Mouse (Mus musculus) kidney, adult 2 months (tissue): Measurements from ENCODE around the gene Sp2. TPM values are rescaled to one million over a fixed set of nuclear protein-coding genes. Genes with fewer than 3 reads are reported as not detected.
A peak's percentile ranks its signal among the peaks of the same experiment; 100 is the strongest.

Source experiments
- DNase-seq: peaks from one replicate; pipeline ENCODE4 v3.0.0; 2021
- H3K27ac ChIP-seq: fragments of 200-500 bp; 2 replicates; pipeline ENCODE4 v1.5.1; 2012; ENCODE audit warnings: low read depth, low read length, control low read depth, inconsistent platforms; ENCODE audit not compliant: insufficient read depth
- H3K27me3 ChIP-seq: fragments of 200-500 bp; replicated peaks from 2 replicates; pipeline ENCODE4 v1.6.1; 2012; ENCODE audit warnings: mild to moderate bottlenecking, moderate library complexity, low read length, inconsistent platforms; ENCODE audit not compliant: control insufficient read depth, insufficient read depth
- H3K36me3 ChIP-seq: fragments of 200-500 bp; 2 replicates; pipeline ENCODE4 v1.6.1; 2012; ENCODE audit warnings: mild to moderate bottlenecking, moderate library complexity, low read length, inconsistent platforms; ENCODE audit not compliant: control insufficient read depth, insufficient read depth
- H3K4me1 ChIP-seq: fragments of 200-500 bp; 2 replicates; pipeline ENCODE4 v1.6.1; 2011; ENCODE audit warnings: low read length; ENCODE audit not compliant: control insufficient read depth, insufficient read depth
- H3K4me3 ChIP-seq: fragments of 200-500 bp; 2 replicates; pipeline ENCODE4 v1.5.1; 2011; ENCODE audit warnings: mild to moderate bottlenecking, low read depth, low read length, control low read depth; ENCODE audit not compliant: insufficient read depth
- CTCF ChIP-seq: fragments of 200-500 bp; conservative IDR thresholded peaks from 2 replicates; pipeline ENCODE4 v1.5.1; 2011; ENCODE audit warnings: low read depth, mild to moderate bottlenecking, control low read depth, low read length, moderate library complexity, mixed read lengths; ENCODE audit not compliant: insufficient read depth, insufficient read length
- POLR2A ChIP-seq: fragments of 200-500 bp; IDR thresholded peaks from one replicate; pipeline ENCODE4 v1.6.1; 2011; ENCODE audit warnings: low read depth, low read length, control low read depth
- WGBS: fragments of 180-500 bp; shearing (Covaris S2); methylation state at CpG from one replicate; pipeline ENCODE4 v1.1.7; 2018; 5-methylcytosine and 5-hydroxymethylcytosine counted together
- polyA plus RNA-seq: library from polyadenylated mRNA; depleted of rRNA; stranded (reverse); fragments of >200 nt; gene quantifications from 2 replicates; pipeline ENCODE4 v1.2.3, GENCODE M21; 2012

Gene Sp2
- polyA plus RNA-seq, 1 experiment = 13.3 TPM

DNA sequence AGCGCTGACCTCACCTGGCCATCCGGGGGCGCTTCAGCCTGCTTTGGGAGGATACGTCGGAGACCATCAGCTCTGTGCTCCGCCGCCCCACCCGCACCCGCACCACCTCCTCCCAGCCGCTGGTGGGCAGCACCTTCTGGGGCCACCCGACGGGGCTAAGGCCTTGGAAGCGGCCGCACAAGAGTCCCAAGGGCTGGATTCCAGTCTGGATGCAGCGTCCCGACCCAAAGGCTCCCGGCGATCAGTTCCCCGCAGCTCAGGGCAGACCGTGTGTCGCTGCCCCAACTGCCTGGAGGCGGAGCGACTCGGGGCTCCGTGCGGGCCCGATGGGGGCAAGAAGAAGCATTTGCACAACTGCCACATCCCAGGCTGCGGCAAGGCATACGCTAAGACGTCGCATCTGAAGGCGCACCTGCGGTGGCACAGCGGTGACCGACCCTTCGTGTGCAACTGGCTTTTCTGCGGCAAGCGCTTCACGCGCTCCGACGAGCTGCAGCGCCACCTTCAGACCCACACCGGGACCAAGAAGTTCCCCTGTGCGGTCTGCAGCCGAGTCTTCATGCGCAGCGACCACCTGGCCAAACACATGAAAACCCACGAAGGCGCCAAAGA, 39.2 kb upstream of the Sp2 start:
- TF ChIP-seq CTCF (peak; percentile 71), POLR2A (no peak)
- no peak overlapping the region for H3K27ac ChIP-seq
- no peaks in the 10 kb centered on the region for H3K36me3 ChIP-seq
- under 1% methylated on average over 50 of the region's 50 CpGs for WGBS
- H3K27me3 ChIP-seq = peaks cover 5% of the 10 kb centered on the region
- H3K4me1 ChIP-seq = no peaks in the 10 kb centered on the region
- peak; percentile 75 for DNase-seq
- peak overlapping the region; percentile 50 for H3K4me3 ChIP-seq

- Histone ChIP-seq H3K36me3 (no peaks in the 10 kb centered on the region), H3K4me3 (peak overlapping the region; percentile 50), H3K27me3 (peaks cover 5% of the 10 kb centered on the region), H3K27ac (no peak overlapping the region), H3K4me1 (no peaks in the 10 kb centered on the region)
- peak; percentile 17 for DNase-seq
- 2% methylated on average over 27 of the region's 27 CpGs for WGBS
- TF ChIP-seq POLR2A (no peak), CTCF (no peak)
Measured at GRCm38 (mm10) chr11:97021121-97021765, 38.5 kb upstream of the Sp2 start.

GRCm38 (mm10) chr11:97019345-97019708, 36.6 kb upstream of the Sp2 start:
- H3K4me1 ChIP-seq = no peaks in the 10 kb centered on the region
- no peak overlapping the region for H3K4me3 ChIP-seq
- no peak for TF ChIP-seq POLR2A
- TF ChIP-seq CTCF = no peak
- peaks cover 5% of the 10 kb centered on the region for H3K27me3 ChIP-seq
- H3K36me3 ChIP-seq = no peaks in the 10 kb centered on the region
- WGBS = 41% methylated on average over 13 of the region's 13 CpGs
- no peak for DNase-seq
- H3K27ac ChIP-seq = no peak overlapping the region

DNA sequence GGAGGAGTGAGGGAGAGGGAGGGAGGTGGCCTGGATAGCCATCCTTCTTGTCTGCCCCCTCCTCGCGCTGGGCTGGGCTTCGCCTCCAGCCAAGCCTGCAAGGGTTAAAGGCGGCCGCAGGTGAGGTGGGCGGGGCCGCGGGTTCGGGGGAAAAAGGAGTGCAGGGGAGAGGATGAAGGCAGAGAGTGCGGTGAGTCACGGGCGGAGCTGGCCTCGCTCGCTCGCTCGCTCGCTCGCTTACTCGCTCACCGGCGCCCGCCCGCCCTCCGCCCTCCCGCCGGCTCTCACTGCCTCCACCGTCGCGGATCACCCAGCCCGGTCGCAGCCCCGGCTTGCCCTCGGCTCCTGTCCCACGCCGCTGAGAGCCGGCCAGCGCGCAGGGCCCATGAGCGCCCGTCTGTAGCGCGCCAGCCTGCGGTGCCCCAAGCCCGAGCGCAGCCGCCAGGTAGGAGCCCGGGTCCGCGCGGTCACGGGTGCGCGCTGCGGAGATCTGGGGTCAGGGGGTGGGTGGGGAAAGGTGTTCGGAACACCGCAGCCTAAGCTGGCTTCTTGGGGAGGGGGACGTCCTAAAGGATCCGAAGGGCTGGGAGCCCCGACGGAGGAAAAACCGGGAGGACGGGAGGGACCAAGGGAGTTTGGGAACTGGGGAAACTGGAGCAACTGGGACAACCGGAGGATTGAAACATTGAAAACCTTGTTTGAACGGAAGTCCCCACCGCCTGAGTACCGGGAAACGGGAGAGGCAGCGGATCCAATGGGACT, 36.0 kb upstream of the Sp2 start:
- H3K4me3 ChIP-seq = peak overlapping the region; percentile 18
- H3K36me3 ChIP-seq = no peaks in the 10 kb centered on the region
- TF ChIP-seq POLR2A = no peak
- TF ChIP-seq CTCF = no peak
- WGBS = 4% methylated on average over 68 of the region's 68 CpGs
- no peak for DNase-seq
- H3K4me1 ChIP-seq = no peaks in the 10 kb centered on the region
- no peak overlapping the region for H3K27ac ChIP-seq
- peaks cover 5% of the 10 kb centered on the region for H3K27me3 ChIP-seq

- DNase-seq = no peak
- WGBS = 4% methylated on average over 36 of the region's 36 CpGs
Measured at GRCm38 (mm10) chr11:97017696-97018582, 35.2 kb upstream of the Sp2 start.

GRCm38 (mm10) chr11:97013121-97013670, 30.4 kb upstream of the Sp2 start, which contains the start of gene Sp6:
Gene Sp6 (plus strand): TSS chr11:97013394.
- no peak for TF ChIP-seq POLR2A
- no peak for TF ChIP-seq CTCF
- DNase-seq = no peak
- WGBS = 28% methylated on average over 8 of the region's 8 CpGs
- H3K4me1 ChIP-seq = no peaks in the 10 kb centered on the region
- no peak within 1 kb of the TSS for H3K27ac ChIP-seq
- peaks cover under 1% of the 10 kb centered on the region; the same call in 1 of the 2 replicates for H3K27me3 ChIP-seq
- H3K4me3 ChIP-seq = no peak within 1 kb of the TSS
- no peaks in the 10 kb centered on the region for H3K36me3 ChIP-seq

More at GRCm38 (mm10) chr11:97017696-97018582, 35.2 kb upstream of the Sp2 start:
- no peaks in the 10 kb centered on the region for H3K4me1 ChIP-seq
- H3K4me3 ChIP-seq = peak overlapping the region; percentile 18; the same call in 1 of the 2 replicates
- H3K27ac ChIP-seq = no peak overlapping the region
- TF ChIP-seq POLR2A (no peak), CTCF (no peak)
- peaks cover 5% of the 10 kb centered on the region for H3K27me3 ChIP-seq
- H3K36me3 ChIP-seq = no peaks in the 10 kb centered on the region
